Mouse (Mus musculus): ENCODE measurements around the gene Ntn4.

Ntn4 gene

GRCm38 (mm10) chr10:93730514-93730913 lies 90.0 kb downstream of the Ntn4 start:
- no peak for DNase-seq (ENCODE audit: low read depth)

- no peak for DNase-seq (ENCODE audit: low read depth)
Measured at GRCm38 (mm10) chr10:93731248-93731691, 90.8 kb downstream of the Ntn4 start.

- DNase-seq (ENCODE audit: low read depth) = no peak
Measured at GRCm38 (mm10) chr10:93736114-93736645, 95.7 kb downstream of the Ntn4 start.

- no peak for DNase-seq (ENCODE audit: low read depth)
Measured at GRCm38 (mm10) chr10:93737080-93737479, 96.6 kb downstream of the Ntn4 start.

- DNase-seq (ENCODE audit: low read depth) = no peak
Measured at GRCm38 (mm10) chr10:93741446-93742096, 101.1 kb downstream of the Ntn4 start.

- no peak for DNase-seq (ENCODE audit: low read depth)
Measured at GRCm38 (mm10) chr10:93742097-93742446, 101.6 kb downstream of the Ntn4 start.

- peak; percentile 34 for DNase-seq (ENCODE audit: low read depth)
Measured at GRCm38 (mm10) chr10:93742598-93742997, 102.1 kb downstream of the Ntn4 start.

- DNase-seq (ENCODE audit: low read depth) = no peak
Measured at GRCm38 (mm10) chr10:93749267-93750192, 109.0 kb downstream of the Ntn4 start.

GRCm38 (mm10) chr10:93751302-93751701 lies 110.8 kb downstream of the Ntn4 start:
- DNase-seq (ENCODE audit: low read depth) = no peak

GRCm38 (mm10) chr10:93753711-93754391 lies 113.4 kb downstream of the Ntn4 start:
- no peak for DNase-seq (ENCODE audit: low read depth)

GRCm38 (mm10) chr10:93756211-93756610 lies 115.7 kb downstream of the Ntn4 start:
- DNase-seq (ENCODE audit: low read depth) = no peak

- no peak for DNase-seq (ENCODE audit: low read depth)
Measured at GRCm38 (mm10) chr10:93759644-93760043, 119.2 kb downstream of the Ntn4 start.

GRCm38 (mm10) chr10:93760429-93760828 lies 119.9 kb downstream of the Ntn4 start:
- DNase-seq (ENCODE audit: low read depth) = no peak

- DNase-seq (ENCODE audit: low read depth) = peak; percentile 74
Measured at GRCm38 (mm10) chr10:93763074-93763473, 122.6 kb downstream of the Ntn4 start.

- DNase-seq (ENCODE audit: low read depth) = no peak
Measured at GRCm38 (mm10) chr10:93766221-93766620, 125.7 kb downstream of the Ntn4 start.

- DNase-seq (ENCODE audit: low read depth) = no peak
Measured at GRCm38 (mm10) chr10:93767245-93767644, 126.8 kb downstream of the Ntn4 start.

GRCm38 (mm10) chr10:93768222-93768621 lies 127.7 kb downstream of the Ntn4 start:
- no peak for DNase-seq (ENCODE audit: low read depth)

GRCm38 (mm10) chr10:93771931-93772465 lies 131.5 kb downstream of the Ntn4 start:
- DNase-seq (ENCODE audit: low read depth) = no peak

GRCm38 (mm10) chr10:93772492-93772891 lies 132.0 kb downstream of the Ntn4 start:
- no peak for DNase-seq (ENCODE audit: low read depth)

- no peak for DNase-seq (ENCODE audit: low read depth)
Measured at GRCm38 (mm10) chr10:93776731-93777151, 136.3 kb downstream of the Ntn4 start.

- DNase-seq (ENCODE audit: low read depth) = peak; percentile 48
Measured at GRCm38 (mm10) chr10:93777372-93777771, 136.9 kb downstream of the Ntn4 start.
